Mouse (Mus musculus) E14TG2a.4 (cell line): ENCODE results near the gene Shq1.

Experiments used
- CTCF ChIP-seq: conservative IDR thresholded peaks from 2 replicates; pipeline ENCODE4 v1.5.1; 2014; ENCODE audit warnings: low read length
- NANOG ChIP-seq: IDR thresholded peaks from 2 replicates; pipeline ENCODE4 v1.6.1; 2014; ENCODE audit warnings: borderline replicate concordance, low read length, mixed read lengths

DNA sequence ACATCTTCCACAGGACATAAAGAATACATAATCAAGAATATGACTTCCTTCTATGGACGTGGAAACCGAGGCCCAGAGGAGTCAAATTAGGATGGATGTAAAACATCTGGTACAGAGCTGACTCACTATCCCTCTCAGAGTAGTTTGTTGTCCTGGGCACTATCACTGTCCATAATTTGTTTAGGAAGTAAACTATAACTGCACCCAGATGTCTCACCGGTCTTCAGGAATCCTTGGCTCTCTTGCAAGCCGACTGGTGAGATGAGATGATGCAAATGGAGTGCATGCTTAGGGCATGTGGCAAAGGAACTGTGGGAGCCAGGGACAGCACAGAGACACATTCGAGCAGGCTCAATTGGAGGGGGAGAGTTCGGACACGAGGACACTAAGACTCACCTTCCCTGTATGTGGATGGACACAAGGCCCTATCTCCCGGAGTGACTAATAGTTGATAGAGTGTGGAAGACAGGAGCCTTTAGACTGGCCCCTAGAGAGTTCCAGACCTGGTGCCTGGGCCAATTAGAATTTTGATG is 44.4 kb upstream of the Shq1 start:
- TF ChIP-seq CTCF (no peak), NANOG (no peak)
